In the genomic region with DNA sequence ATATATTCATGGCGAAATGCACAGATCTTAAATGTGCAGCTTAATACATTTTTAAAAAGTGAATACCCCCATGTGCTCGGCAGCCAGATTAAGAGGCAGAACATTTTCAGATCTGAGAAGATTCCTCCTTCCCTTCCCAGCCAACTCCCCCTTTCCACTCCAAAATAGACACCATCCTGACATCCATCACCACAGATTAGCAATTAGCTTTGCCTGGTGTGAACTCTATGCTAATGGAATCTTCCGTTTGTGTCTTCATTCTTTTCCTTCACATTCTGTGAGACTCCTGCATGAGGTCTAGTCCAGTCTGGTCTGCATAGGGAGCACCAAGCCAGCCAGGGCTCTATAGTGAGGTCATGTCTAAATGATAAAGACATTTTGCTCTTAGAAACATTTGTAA, we compare ENCODE assay signal across 25 mouse cellular contexts. TPM values are rescaled to one million over a fixed set of nuclear protein-coding genes. Genes with fewer than 3 reads are reported as not detected.
DNase-seq lines count a peak whose midpoint lies in the region; ATAC-seq and TF ChIP-seq lines count a peak whose summit lies in the region.
"Had no signal": no experiment of that assay in that cellular context is flagged by ENCODE, and none has a peak within 500 bp of the region (broad histone marks: within the 10 kb centered on the region; RNA-seq: fewer than 3 reads in every experiment).

No protein-coding gene starts in this region.

- intact Hi-C loops in heart, postnatal 25 days (cut with DNase I): loop anchor here (5.0 kb wide), 1 partner anchor 113 kb away; the partner anchor contains the start of gene Bbs2

- H3K9ac ChIP-seq in heart, postnatal 0 days (replicated peaks; ENCODE audit: low read depth, low read length): no peak overlapping the region
- H3K9ac ChIP-seq: forebrain, embryonic 15.5 days; heart, embryonic 15.5 days; kidney, embryonic 15.5 days; limb, embryonic 12.5 days; liver, embryonic 15.5 days; lung, embryonic 14.5 days had no signal

- H3K4me3 ChIP-seq in heart, postnatal 0 days (ENCODE audit: low read depth, low read length): no peak overlapping the region
- H3K4me3 ChIP-seq: forebrain, embryonic 15.5 days; heart, embryonic 15.5 days; kidney, embryonic 15.5 days; limb, embryonic 12.5 days; liver, embryonic 15.5 days; midbrain, embryonic 10.5 days had no signal

- no peak for ATAC-seq in heart, postnatal 0 days (ENCODE audit: insufficient read depth, low read depth)
- ATAC-seq: forebrain, embryonic 15.5 days; hindbrain, embryonic 16.5 days; Patski had no signal

- TF ChIP-seq EP300 in heart, postnatal 0 days (IDR thresholded peaks at IDR 0.05; ENCODE audit: low read depth): no peak

- H3K4me2 ChIP-seq in heart, postnatal 0 days (ENCODE audit: low read depth, low read length): peak overlapping the region; percentile 37
- H3K4me2 ChIP-seq: forebrain, embryonic 15.5 days; kidney, embryonic 15.5 days; limb, embryonic 12.5 days; liver, embryonic 15.5 days; lung, embryonic 14.5 days had no signal

- DNase-seq in cerebellum, adult 9-11 months: peak; percentile 11
- DNase-seq in cerebellum, adult 11-12 months: no peak
- no peak for DNase-seq in heart, postnatal 0 days (ENCODE audit: low spot score)
- DNase-seq in heart, postnatal 25 days (ENCODE audit: low spot score): no peak
- peak; percentile 61 for DNase-seq in right cerebral cortex, adult 18-20 months
- DNase-seq in right cerebral cortex, postnatal 14 days: no peak
- no peak for DNase-seq in c-Kit-positive CD71-positive TER-119-positive erythroid progenitor cells, embryonic 14.5 days (ENCODE audit: low spot score)
- DNase-seq: adrenal gland, postnatal 10 days; kidney, adult 18-20 months; kidney, postnatal 25 days; lung, embryonic 14.5 days; lung, postnatal 14 days; retina, postnatal 1 day; thymus, postnatal 4 days had no signal

- peaks cover 19% of the 10 kb centered on the region; the same call in 1 of the 2 replicates for H3K4me1 ChIP-seq in heart, postnatal 0 days (ENCODE audit: control insufficient read depth, insufficient read depth)

- TF ChIP-seq CTCF in heart, postnatal 0 days (IDR thresholded peaks at IDR 0.05; ENCODE audit: low read depth): no peak

- WGBS in heart, postnatal 0 days: 60% methylated on average over 3 of the region's 3 CpGs

- H3K27ac ChIP-seq in heart, postnatal 0 days (ENCODE audit: low read depth): no peak overlapping the region
- H3K27ac ChIP-seq: forebrain, embryonic 15.5 days; heart, embryonic 15.5 days; kidney, embryonic 15.5 days; limb, embryonic 12.5 days; liver, embryonic 15.5 days; midbrain, embryonic 10.5 days had no signal

- no peaks in the 10 kb centered on the region for H3K36me3 ChIP-seq in heart, postnatal 0 days (replicated peaks; ENCODE audit: control insufficient read depth, insufficient read depth, low read length)
- H3K36me3 ChIP-seq: forebrain, embryonic 15.5 days; G1E; heart, embryonic 15.5 days; kidney, embryonic 15.5 days; limb, embryonic 12.5 days; liver, embryonic 15.5 days; midbrain, embryonic 10.5 days had no signal

- H3K27me3 ChIP-seq in heart, postnatal 0 days (ENCODE audit: control insufficient read depth, insufficient read depth, low read length): no peaks in the 10 kb centered on the region
- H3K27me3 ChIP-seq: forebrain, embryonic 15.5 days; heart, embryonic 15.5 days; limb, embryonic 12.5 days; Patski had no signal

- no peaks in the 10 kb centered on the region for H3K9me3 ChIP-seq in heart, postnatal 0 days (replicated peaks; ENCODE audit: control insufficient read depth, low read length)
- H3K9me3 ChIP-seq: forebrain, embryonic 15.5 days; G1E; heart, embryonic 15.5 days; kidney, embryonic 15.5 days; limb, embryonic 12.5 days; liver, embryonic 15.5 days; midbrain, embryonic 10.5 days had no signal

RNA-seq across cellular contexts. Expression of gene Nup93, which starts 4.1 kb away (rescaled TPM):
- 21.9 and 71.8 TPM in 2 replicates for total RNA-seq in heart, postnatal 0 days (2014; rRNA removed; ENCODE audit: low replicate concordance)
- polyA plus RNA-seq in heart, postnatal 0 days (2015; fragmentation: Nextera tagmentation; extraction: Ambion mirVana): 29.8 and 31.4 TPM in 2 replicates
- total RNA-seq in heart, postnatal 25 days (2021): 10 to 100 TPM; 15.3 to 15.5 TPM

RNA-seq across cellular contexts. Expression of gene Mt1, which starts 31.3 kb away (rescaled TPM):
- 1,123 and 1,581 TPM in 2 replicates for total RNA-seq in heart, postnatal 0 days (2014; rRNA removed; ENCODE audit: low replicate concordance)
- 783 and 795 TPM in 2 replicates for polyA plus RNA-seq in heart, postnatal 0 days (2015; fragmentation: Nextera tagmentation; extraction: Ambion mirVana)
- total RNA-seq in heart, postnatal 25 days (2021): 100 to 1,000 TPM; 270 to 370 TPM

RNA-seq across cellular contexts. Expression of gene Mt2, which starts 37.8 kb away (rescaled TPM):
- 87.5 and 117 TPM in 2 replicates for total RNA-seq in heart, postnatal 0 days (2014; rRNA removed; ENCODE audit: low replicate concordance)
- polyA plus RNA-seq in heart, postnatal 0 days (2015; fragmentation: Nextera tagmentation; extraction: Ambion mirVana): 65.7 and 83.0 TPM in 2 replicates
- 100 to 1,000 TPM in 1 of 2 experiments, 10 to 100 TPM in 1; 47.6 to 115 TPM for total RNA-seq in heart, postnatal 25 days (2021)

RNA-seq across cellular contexts. Expression of gene Mt3, which starts 57.8 kb away (rescaled TPM):
- total RNA-seq in heart, postnatal 0 days (2014; rRNA removed; ENCODE audit: low replicate concordance): 145 and 217 TPM in 2 replicates
- 67.4 and 72.3 TPM in 2 replicates for polyA plus RNA-seq in heart, postnatal 0 days (2015; fragmentation: Nextera tagmentation; extraction: Ambion mirVana)
- total RNA-seq in heart, postnatal 25 days (2021): 1 to 10 TPM; 3.2 to 5.6 TPM
- total RNA-seq: G1E; liver, adult 2 months; megakaryocyte progenitor cell, adult 5-6 weeks had no signal
- polyA plus RNA-seq: G1E; liver, adult 2 months; liver, embryonic 15.5 days; Patski had no signal

Comparison
In these comparisons a context has a peak if more than half of its experiments do, and no peak if none do; other contexts are left out.
1. DNase-seq: peak in cerebellum, adult 9-11 months (single experiment) and right cerebral cortex, adult 18-20 months (single experiment); none in cerebellum, adult 11-12 months (single experiment), heart, postnatal 0 days (single experiment), heart, postnatal 25 days (single experiment), right cerebral cortex, postnatal 14 days (single experiment) and c-Kit-positive CD71-positive TER-119-positive erythroid progenitor cells, embryonic 14.5 days (single experiment).